Mouse (Mus musculus) right cerebral cortex, postnatal 14 days (tissue): ENCODE measurements around the gene Gm20509.
"Not testable (repeated sequence)": the region's sequence is repeated elsewhere in the genome, so short reads cannot be mapped to it uniquely, and the experiment has no call there.

ENCODE experiments used
- DNase-seq: peaks from one replicate; pipeline ENCODE4 v3.0.0; 2022

Gene Gm20509

DNA sequence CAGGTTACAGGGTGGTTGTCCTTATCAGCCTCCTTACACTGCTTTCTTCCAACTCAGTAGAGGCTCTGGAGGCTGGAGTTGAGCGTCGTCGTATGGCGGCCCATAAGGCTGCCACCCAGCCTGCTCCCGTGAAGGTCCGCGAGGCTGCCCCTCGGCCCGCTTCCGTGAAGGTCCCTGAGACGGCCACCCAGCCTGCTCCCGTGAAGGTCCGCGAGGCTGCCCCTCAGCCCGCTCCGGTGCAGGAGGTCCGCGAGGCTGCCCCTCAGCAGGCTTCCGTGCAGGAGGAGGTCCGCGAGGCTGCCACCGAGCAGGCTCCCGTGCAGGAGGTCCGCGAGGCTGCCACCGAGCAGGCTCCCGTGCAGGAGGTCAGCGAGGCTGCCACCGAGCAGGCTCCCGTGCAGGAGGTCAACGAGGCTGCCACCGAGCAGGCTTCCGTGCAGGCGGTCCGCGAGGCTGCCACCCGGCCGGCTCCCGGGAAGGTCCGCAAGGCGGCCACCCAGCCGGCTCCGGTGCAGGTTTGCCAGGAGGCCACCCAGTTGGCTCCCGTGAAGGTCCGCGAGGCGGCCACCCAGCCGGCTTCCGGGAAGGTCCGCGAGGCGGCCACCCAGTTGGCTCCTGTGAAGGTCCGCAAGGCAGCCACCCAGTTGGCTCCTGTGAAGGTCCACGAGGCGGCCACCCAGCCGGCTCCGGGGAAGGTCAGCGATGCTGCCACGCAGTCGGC is 1.0 kb downstream of the Gm20509 start:
- DNase-seq: peak; percentile 33

DNA sequence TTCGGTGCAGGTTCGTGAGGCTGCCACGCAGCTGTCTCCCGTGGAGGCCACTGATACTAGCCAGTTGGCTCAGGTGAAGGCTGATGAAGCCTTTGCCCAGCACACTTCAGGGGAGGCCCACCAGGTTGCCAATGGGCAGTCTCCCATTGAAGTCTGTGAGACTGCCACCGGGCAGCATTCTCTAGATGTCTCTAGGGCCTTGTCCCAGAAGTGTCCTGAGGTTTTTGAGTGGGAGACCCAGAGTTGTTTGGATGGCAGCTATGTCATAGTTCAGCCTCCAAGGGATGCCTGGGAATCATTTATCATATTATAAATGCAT is 1.6 kb downstream of the Gm20509 start:
- DNase-seq: no peak

DNA sequence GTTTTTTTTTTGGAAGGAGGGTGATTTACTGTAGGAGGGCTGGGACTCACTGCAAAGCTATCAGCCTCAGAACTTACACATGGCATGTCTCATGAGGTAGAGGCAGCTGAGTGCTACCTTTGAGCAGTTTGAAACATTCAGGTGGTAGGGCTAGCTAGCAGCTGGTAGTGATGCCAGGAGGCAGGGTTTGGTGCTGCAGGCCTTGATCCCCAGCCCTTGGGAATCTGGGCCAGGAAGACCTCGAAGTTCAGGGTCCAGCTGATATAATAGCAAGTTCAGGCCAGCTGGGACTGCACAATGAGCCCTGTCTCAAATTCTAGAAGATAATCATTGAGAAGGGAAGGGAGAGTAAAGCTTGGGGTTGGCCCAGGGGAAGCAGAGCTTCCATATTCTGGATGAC is 2.9 kb downstream of the Gm20509 start:
- no peak for DNase-seq

DNA sequence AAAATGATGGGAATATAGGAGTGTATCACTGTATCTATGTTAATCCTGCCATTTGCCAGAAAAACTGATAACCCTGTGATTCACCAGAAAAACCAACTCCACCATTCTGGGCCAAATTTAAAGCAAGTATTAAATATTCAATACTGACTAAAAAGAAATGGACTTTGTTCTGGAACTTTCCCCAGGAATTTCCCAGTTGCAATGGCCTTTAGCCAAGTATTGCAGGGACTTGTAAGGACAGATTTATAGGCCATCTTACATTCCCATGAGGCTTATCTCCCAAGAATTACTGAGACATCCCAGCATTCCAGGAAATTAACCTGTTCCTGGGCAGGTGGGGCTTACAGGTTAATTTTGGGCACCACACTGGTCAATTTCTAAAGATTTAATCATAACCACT is 3.5 kb downstream of the Gm20509 start:
- DNase-seq: no peak

DNA sequence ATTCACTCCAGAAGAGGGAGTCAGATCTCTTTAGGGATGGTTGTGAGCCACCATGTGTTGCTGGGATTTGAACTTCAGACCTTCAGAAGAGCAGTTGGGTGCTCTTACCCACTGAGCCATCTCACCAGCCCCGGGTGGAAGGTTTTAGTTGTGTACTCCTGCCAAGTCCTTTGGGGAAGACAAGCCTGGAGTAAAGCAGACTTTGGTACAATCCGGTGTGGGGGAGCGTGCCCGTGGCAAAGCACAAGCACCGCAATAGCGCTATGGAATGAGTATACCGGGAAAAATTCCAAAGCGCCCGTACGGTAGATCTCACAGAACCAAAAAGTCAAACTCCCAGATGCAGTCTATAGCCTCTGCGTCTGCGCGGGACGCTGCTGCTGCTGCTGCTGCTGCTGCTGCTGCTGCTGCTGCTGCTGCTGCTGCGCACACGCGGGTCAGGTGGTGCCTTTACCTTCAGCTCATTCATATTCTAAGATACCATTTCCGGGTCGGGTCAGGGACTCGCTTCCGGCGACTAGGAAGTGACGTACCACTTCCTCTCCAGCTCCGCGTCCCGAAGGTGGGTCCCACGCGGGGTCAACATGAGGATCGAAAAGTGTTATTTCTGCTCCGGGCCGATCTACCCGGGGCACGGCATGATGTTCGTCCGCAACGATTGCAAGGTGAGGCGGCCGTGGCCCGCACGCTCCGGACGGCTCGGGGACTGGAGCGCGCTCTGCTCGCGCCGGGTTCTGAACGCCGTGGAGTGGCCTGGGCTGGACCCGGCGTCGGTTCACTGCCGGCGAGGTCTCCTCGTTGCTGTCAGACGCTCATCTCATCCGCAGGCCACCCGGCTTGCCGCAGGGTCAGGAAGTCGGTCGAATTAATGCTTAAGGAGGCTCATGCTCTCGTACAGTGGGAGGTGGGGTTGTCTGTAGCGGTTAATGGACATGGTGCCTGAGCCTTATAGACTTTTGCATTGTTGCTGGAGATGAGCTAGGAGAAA is 10.9 kb downstream of the Gm20509 start, which contains the start of gene Rsl24d1:
TSS of gene Rsl24d1 (plus strand) at position 508 of the 988 bp plus-strand sequence.
- peak; percentile 78 for DNase-seq

DNA sequence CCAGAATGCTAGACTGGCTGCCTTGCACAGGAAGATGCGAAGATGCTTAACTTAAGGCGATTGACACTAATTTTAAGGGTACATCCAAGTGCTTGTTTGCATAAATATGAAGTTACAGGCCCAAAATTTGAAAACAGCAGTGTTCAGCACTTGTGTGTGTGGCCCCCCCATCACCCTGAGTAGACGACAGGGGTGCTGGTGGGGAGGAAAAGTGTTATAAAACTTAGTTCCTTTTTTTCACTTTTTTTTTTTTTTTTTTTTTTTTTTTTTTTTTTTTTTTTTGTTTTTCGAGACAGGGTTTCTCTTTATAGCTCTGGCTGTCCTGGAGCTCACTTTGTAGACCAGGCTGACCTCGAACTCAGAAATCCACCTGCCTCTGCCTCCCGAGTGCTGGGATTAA is 14.4 kb downstream of the Gm20509 start:
- DNase-seq: not testable (repeated sequence)

DNA sequence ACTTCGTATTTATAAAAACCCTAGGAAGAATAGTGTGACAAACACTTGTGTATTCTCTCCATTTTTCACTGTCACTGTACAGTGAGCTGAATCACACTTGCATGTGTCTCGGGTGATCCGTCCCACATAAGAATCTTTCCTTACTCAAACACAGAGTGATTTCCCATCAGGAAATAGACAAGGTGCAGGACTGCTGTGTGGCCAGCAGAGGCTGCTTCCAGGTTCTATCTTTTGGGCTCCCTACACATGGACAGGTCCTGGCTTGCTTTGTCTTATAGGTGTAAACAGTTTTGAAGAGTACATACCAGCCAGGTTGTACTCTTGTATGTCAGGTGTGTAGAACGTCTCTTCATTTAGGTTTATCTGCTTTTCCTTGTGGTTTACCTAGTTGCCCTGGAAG is 15.7 kb downstream of the Gm20509 start:
- no peak for DNase-seq

DNA sequence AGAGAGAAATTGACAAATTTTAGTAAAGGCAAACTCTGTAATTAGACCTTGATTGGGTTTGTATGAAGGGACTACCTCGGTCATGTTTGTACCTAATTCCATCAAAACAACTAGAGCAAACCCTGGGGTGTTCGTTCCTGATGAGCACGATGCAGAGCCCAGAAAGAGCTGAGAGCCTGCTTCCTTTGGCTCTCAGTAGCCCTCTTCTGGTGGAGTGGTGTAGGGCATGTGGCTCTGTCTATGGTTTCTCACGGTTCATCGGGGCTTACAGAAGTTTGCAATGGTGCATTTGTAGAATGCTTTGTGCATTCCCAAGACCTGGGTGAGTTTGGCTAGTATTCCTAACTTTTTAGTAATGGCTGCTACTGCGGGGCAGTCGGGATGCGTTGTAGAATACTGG is 19.5 kb downstream of the Gm20509 start:
- peak; percentile 40 for DNase-seq

DNA sequence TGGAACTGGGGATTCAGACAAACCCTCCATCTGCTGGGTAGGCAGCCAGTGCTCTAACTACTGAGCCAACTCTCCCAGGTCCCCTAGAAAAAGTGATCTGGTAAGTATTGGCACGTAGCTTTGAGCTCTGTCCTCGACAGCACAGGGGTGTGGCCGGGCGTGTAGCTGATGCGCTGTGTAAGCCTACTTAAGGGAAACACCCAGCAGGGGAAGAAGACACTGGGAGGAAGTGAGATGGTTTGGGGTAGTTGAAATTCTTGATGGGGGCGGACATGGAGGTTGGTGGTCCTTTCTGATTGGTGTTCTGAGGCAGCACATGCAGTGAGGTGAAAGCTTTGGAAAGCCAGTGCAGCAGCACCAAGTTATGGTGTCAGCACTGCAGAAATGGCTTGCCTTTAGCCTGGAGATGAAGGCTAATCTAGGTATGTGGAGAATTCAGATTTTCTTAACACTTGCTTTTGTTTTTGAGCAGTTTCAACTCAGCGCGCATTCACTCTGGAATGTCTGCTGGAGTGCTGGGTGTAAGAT is 22.8 kb downstream of the Gm20509 start:
- DNase-seq: no peak

DNA sequence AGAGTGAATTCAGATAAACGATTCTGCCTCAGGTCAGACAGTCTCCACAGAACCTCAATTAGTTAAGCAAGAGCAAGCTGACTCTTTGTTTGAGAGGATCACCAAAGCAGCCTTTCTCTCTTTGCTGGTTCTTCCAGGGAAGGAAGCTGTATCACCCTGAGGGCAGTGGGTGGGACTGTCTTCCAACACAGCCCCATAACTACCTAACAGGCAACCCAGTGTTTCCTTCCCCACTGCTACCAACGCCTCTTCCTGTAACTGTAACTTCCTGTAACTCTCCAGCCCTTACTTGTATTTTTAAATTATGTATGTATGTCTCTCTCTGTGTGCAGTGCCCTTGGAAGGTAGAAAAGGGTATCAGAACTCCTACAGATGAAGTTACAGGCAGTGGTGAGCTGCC is 25.2 kb downstream of the Gm20509 start:
- DNase-seq: no peak

DNA sequence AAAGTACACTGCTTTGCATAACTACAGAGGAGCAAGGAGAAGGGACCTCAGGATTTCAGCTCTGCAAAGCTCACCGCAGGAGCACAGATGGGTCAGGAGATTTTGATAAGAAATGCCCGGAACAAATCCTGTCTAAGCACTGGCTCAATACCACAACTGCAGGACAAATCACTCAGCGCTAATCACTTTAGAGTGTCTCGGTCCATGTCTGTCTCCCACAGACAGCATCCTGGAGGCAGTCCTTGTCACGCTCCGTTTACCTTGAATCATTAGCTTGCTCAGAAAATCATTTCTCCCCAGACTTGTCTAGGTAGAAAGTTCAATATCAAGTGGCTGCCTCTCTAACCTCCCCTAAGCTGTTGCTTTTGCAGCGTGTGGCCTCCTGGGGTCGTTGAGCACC is 27.6 kb downstream of the Gm20509 start:
- DNase-seq: no peak

DNA sequence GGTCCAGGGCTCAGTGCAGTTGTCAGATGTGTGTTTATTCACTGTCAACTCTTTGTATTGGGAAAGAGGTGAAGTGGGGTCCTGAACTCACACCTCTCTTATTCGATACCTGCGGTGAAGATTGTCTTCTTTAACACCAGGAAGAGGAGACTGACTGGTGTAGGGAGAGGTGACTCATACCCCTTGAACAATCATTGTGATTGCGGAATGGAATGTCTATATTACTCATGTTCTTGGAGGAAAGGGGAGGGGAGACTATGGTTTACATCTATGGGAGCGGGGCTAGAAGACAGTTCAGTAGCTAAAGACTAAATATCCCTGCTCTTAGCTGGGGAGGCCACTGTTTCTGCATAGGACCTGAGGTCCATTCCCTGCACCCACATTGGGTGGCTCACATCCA is 28.3 kb downstream of the Gm20509 start:
- no peak for DNase-seq

DNA sequence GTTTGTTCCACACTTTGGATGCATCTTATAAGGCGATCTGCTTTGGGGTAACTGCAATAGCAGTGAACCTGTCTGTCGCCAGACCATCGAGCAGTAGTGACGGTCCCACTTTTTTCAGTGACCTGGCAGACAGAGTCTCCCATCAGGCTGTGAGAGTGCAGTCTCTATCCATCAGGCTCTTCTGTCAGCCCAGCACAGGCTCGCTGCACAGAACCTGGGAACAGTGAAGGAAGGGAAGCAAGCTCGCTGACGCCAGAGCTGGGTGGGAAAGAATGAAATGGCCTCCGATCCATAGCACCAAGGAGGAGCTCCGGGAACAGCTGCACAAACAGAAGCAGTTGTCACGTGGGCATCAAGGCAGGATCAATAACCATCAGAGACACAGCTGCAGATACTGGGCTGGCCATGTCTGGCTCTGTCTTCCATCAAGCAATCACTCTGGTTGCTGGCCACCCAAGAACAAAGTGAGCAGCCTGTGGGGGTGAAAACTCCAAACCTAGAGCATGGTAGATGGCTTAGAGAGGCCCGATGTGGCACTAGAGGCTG is 35.1 kb downstream of the Gm20509 start:
- DNase-seq: no peak

DNA sequence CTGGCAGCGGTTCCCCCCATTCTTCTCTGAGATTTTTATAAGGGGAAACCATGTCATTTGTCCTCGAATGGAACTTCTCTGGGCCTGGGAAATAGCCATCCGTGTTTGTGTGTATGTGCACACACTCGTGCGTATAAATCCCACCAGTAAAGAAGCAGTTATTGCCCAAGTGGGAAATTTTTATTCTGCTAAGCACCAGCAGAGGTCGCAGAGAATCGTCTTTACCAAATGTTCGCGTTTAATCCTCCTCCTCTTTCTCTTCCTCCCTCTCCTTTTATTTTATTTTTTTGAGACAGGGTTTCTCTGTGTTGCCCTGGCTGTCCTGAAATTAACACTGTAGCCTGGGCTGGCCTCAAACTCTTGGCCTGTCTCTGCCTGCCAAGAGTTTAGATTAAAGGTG is 52.1 kb downstream of the Gm20509 start:
- DNase-seq: peak; percentile 15

DNA sequence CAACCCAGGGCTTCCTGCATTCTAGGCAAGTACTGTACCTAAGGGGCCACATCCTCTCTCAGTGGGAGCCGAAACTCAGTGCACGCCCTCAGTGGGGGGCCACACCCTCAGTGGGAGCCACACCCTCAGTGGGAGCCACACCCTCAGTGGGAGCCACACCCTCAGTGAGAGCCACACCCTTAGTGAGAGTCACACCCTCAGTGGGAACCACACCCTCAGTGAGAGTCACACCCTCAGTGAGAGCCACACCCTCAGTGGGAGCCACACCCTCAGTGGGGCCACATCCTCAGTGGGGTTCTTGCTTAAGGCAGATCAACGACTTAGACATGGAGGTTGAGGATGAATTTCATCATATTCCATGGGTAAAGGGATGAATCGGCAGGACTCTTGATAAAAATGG is 55.7 kb downstream of the Gm20509 start:
- DNase-seq: no peak

DNA sequence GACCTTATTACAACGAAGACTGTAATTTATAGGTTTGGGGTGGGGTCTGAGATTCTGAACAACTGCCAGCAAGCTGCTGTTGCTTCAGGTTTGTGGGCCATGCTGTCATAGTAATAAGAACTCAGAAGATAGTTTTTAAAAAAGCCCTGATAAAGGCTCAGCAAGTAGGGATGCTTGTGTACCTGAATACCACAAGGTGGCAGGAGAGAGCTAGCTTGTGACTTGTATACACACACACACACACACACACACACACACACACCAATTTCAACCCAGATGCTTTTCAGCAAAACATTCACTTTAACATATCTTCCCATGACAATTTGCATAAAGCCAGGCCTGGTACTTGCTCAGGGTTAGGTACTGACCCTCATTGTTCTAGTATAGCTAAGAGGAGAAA is 57.0 kb downstream of the Gm20509 start:
- DNase-seq: peak; percentile 19

DNA sequence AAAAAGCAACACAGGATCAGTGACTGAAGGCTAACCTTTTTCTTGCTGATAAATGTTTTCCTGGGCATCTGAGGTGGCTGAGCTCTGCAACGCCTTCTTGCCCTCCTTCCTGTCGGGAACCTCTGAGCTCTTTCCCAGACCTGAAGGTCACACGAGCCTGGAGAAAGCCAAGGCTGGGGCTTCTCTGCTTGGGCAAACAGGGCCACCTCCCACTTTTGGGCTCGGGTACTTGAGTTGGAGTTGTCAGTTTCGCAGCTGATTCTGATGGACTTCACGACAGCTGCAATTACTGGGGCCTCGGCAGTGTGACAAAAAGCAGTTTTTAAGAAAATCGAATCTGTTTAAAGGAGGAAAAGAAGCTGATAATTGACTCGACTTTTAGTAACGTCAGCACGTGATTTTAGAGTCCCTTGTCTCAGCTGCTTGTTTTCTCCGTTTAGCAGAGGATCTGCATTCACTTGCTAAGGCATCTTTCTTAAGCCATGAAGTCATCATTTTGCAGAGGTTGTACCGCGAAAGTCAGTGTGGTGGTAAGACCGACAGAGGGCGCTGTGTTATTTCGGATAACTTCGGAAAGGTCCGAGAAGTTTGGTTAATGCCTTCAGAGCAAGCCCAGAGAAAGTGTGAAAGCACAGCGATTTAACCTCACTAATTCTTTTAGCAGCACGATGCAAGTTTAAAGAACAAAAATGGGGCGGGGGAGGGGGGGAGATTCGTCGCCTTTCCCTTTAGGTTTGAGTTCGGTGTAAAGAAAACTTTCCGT is 60.5 kb downstream of the Gm20509 start:
- peak; percentile 78 for DNase-seq

DNA sequence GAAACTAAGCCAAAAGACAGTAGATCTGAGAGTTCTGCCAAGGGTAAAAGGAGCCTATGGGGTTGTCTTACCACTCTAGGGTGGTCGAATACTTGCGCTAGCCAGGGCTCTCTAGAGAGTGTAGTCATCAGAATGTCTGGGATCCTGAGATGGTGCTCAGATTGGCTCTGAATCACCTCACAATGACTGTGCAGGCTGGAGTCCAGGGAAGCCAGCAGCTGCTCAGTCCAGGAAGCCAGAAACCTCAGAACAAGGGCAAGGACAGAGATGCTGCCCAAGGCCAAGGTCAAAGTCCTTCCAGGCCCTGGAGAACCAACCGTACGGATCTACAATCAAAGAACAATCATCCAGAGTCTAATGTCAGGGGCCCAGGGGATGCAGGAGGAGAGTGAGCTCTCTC is 63.4 kb downstream of the Gm20509 start:
- no peak for DNase-seq
